Mouse (Mus musculus): ENCODE data around the gene Gosr2.

DNA sequence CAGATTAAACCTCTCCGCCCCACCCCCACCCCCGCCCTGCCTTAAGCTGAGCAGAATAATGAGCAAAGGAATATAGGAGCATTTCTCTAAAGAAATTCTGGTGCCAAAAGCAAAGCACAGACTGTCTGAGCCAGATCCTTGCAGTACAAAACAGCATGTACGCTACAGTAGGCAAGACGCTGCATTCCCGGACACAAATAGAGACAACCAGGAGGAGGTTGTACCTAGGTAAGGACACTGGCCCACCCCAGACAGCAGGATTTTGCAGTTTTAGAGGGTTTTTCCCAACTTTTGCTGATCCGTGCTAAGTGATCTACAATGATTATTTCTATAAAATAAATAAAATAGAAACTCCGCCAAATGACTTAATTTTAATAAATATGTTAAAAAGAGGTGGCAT, 49.0 kb downstream of the Gosr2 start:
- no peak for TF ChIP-seq CTCF (IDR thresholded peaks at IDR 0.05; ENCODE audit: low read depth, low read length)
- no peak for TF ChIP-seq POLR2A (IDR thresholded peaks at IDR 0.05; ENCODE audit: extremely low read depth, insufficient read depth, low read length)
